Mouse (Mus musculus) CH12.LX (cell line): Measurements from ENCODE around the gene Sfta2.
A peak's percentile ranks its signal among the peaks of the same experiment; 100 is the strongest.

Source experiments
- CTCF ChIP-seq, 2 experiments: IDR thresholded peaks in 1 of 2; conservative IDR thresholded peaks in 1 of 2; 2 replicates each; pipeline ENCODE4 v1.5.1; 2011 to 2012; ENCODE audit warnings: low read depth in 2 of 2, low read length in 2 of 2, improper control_type of control experiment in 1 of 2, inconsistent platforms in 1 of 2, mild to moderate bottlenecking in 1 of 2, moderate library complexity in 1 of 2
- E2F4 ChIP-seq: IDR thresholded peaks from 2 replicates; pipeline ENCODE4 v1.6.1; 2011; ENCODE audit warnings: low read depth, low read length, improper control_type of control experiment; ENCODE audit not compliant: insufficient replicate concordance
- EP300 ChIP-seq: IDR thresholded peaks from 2 replicates; pipeline ENCODE4 v1.6.1; 2011; ENCODE audit warnings: low read length, improper control_type of control experiment
- HCFC1 ChIP-seq: IDR thresholded peaks from 2 replicates; pipeline ENCODE4 v1.6.1; 2012; ENCODE audit warnings: low read depth, mild to moderate bottlenecking, inconsistent platforms, low read length, improper control_type of control experiment
- JUND ChIP-seq: conservative IDR thresholded peaks from 2 replicates; pipeline ENCODE4 v1.6.1; 2011; ENCODE audit warnings: low read depth, low read length, improper control_type of control experiment
- KAT2A ChIP-seq: IDR thresholded peaks from 2 replicates; pipeline ENCODE4 v1.6.1; 2012; ENCODE audit warnings: low read length, improper control_type of control experiment, inconsistent platforms; ENCODE audit not compliant: insufficient replicate concordance
- MAFK ChIP-seq: IDR thresholded peaks from 2 replicates; pipeline ENCODE4 v1.6.1; 2011; ENCODE audit warnings: low read length, improper control_type of control experiment; ENCODE audit not compliant: insufficient replicate concordance
- POLR2A ChIP-seq: IDR thresholded peaks from 2 replicates; pipeline ENCODE4 v1.6.1; 2011; ENCODE audit warnings: low read depth, mild to moderate bottlenecking, improper control_type of control experiment, low read length
- POLR2AphosphoS2 ChIP-seq: IDR thresholded peaks from 2 replicates; pipeline ENCODE4 v1.6.1; 2011; ENCODE audit warnings: low read depth, low read length, improper control_type of control experiment
- RCOR1 ChIP-seq: conservative IDR thresholded peaks from 2 replicates; pipeline ENCODE4 v1.6.1; 2012; ENCODE audit warnings: low read depth, mild to moderate bottlenecking, inconsistent platforms, low read length, improper control_type of control experiment
- USF2 ChIP-seq: conservative IDR thresholded peaks from 2 replicates; pipeline ENCODE4 v1.6.1; 2011; ENCODE audit warnings: low read depth, low read length, improper control_type of control experiment

DNA sequence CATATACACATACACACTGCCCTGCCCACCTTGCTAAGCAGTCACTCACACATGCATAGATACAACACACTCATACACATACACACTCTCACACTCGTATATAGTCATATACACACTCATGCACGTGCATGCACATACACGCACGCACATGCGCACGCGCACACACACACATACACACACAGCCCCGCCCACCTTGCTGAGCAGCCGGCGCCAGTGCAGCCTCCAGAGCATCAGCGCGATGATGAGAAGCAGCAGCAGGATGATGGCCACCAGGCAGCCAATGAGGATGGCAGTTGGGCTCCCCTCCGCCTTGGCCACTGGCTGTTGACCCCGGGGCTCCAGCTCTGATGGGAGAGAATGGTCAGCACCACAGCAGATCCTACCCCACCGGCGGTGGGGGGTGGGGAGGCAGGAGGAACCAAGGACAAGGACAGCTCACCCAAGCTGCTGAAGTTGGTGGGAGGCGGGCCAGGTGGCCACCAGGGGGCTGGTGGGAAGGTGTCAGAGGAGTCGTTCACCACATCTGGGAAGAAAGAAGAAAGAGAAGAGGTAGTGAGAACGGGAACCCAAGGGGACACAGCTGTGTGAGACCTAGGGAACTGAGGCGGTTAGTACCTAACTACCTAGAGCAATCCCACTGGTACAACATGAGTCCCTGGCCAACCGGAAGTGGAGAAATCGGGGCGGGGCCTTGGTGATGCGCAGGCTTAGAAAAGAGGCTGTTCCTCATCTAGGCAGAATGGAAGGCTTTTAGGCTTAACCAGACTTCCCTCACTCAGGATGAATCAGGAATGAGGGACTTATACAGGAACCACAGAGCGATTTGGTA is 87.2 kb downstream of the Sfta2 start:
- TF ChIP-seq JUND (no peak), RCOR1 (no peak), POLR2A (no peak), E2F4 (no peak), KAT2A (no peak), USF2 (no peak), EP300 (no peak), HCFC1 (no peak), MAFK (no peak), CTCF (conservative IDR thresholded peaks at IDR 0.05 in 1 of 2, IDR thresholded peaks at IDR 0.05 in 1 of 2; ENCODE audit: low read depth in 2 of 2, low read length in 2 of 2) (peak in 1 of 2 experiments; percentile 50; a peak in 2 of 4 replicates), POLR2AphosphoS2 (no peak)
